Mouse (Mus musculus): Measurements from ENCODE around the gene Rplp0. TPM values are rescaled to one million over a fixed set of nuclear protein-coding genes. Genes with fewer than 3 reads are reported as not detected.

Gene Rplp0
- polyA plus RNA-seq, 2 experiments = 2,068 to 3,411 TPM

- Histone ChIP-seq H3K27me3 (ENCODE audit: control insufficient read depth, insufficient read depth, low read length) (no peaks in the 10 kb centered on the region), H3K9ac (ENCODE audit: low read depth, low read length, severe bottlenecking) (no peak overlapping the region), H3K4me1 (ENCODE audit: control insufficient read depth, insufficient read depth, low read length) (no peaks in the 10 kb centered on the region), H3K9me3 (ENCODE audit: control insufficient read depth, low read length) (peaks cover 8% of the 10 kb centered on the region; the same call in 1 of the 2 replicates), H3K36me3 (ENCODE audit: control insufficient read depth, insufficient read depth, low read length) (peaks cover 96% of the 10 kb centered on the region), H3K27ac (replicated peaks; ENCODE audit: low read depth, low read length) (no peak overlapping the region), H3K4me2 (replicated peaks; ENCODE audit: low read depth, low read length, severe bottlenecking) (no peak overlapping the region), H3K4me3 (replicated peaks; ENCODE audit: low read length) (no peak overlapping the region)
- TF ChIP-seq POLR2A (IDR thresholded peaks at IDR 0.05; ENCODE audit: borderline replicate concordance, extremely low read depth, insufficient read depth, insufficient read length) = no peak
- ATAC-seq (ENCODE audit: low FRiP score, low read depth) (no peak), DNase-seq (ENCODE audit: low spot score) (no peak)
- WGBS = 96% methylated on average over 14 of the region's 14 CpGs
These were observed 19.7 kb downstream of the Rplp0 start for GRCm38 (mm10) chr5:115578922-115579321.

- Histone ChIP-seq H3K9ac (ENCODE audit: low read depth, low read length, severe bottlenecking) (no peak overlapping the region), H3K4me1 (ENCODE audit: control insufficient read depth, insufficient read depth, low read length) (no peaks in the 10 kb centered on the region), H3K4me3 (replicated peaks; ENCODE audit: low read length) (no peak overlapping the region), H3K36me3 (ENCODE audit: control insufficient read depth, insufficient read depth, low read length) (peaks cover 96% of the 10 kb centered on the region), H3K9me3 (ENCODE audit: control insufficient read depth, low read length) (peaks cover 8% of the 10 kb centered on the region; the same call in 1 of the 2 replicates), H3K4me2 (replicated peaks; ENCODE audit: low read depth, low read length, severe bottlenecking) (no peak overlapping the region), H3K27me3 (ENCODE audit: control insufficient read depth, insufficient read depth, low read length) (no peaks in the 10 kb centered on the region), H3K27ac (replicated peaks; ENCODE audit: low read depth, low read length) (no peak overlapping the region)
- 87% methylated on average over 5 of the region's 5 CpGs for WGBS
- no peak for DNase-seq (ENCODE audit: low spot score)
- no peak for ATAC-seq (ENCODE audit: low FRiP score, low read depth)
- TF ChIP-seq POLR2A (IDR thresholded peaks at IDR 0.05; ENCODE audit: borderline replicate concordance, extremely low read depth, insufficient read depth, insufficient read length) = no peak
These were observed 20.1 kb downstream of the Rplp0 start for GRCm38 (mm10) chr5:115579363-115579762.

GRCm38 (mm10) chr5:115580229-115581001 lies 21.1 kb downstream of the Rplp0 start:
- Histone ChIP-seq H3K27ac (replicated peaks; ENCODE audit: low read depth, low read length) (no peak overlapping the region), H3K27me3 (ENCODE audit: control insufficient read depth, insufficient read depth, low read length) (no peaks in the 10 kb centered on the region), H3K4me2 (replicated peaks; ENCODE audit: low read depth, low read length, severe bottlenecking) (no peak overlapping the region), H3K4me1 (ENCODE audit: control insufficient read depth, insufficient read depth, low read length) (no peaks in the 10 kb centered on the region), H3K9ac (ENCODE audit: low read depth, low read length, severe bottlenecking) (no peak overlapping the region), H3K36me3 (ENCODE audit: control insufficient read depth, insufficient read depth, low read length) (peaks cover 96% of the 10 kb centered on the region), H3K9me3 (ENCODE audit: control insufficient read depth, low read length) (peaks cover 8% of the 10 kb centered on the region; the same call in 1 of the 2 replicates), H3K4me3 (replicated peaks; ENCODE audit: low read length) (no peak overlapping the region)
- no peak for TF ChIP-seq POLR2A (IDR thresholded peaks at IDR 0.05; ENCODE audit: borderline replicate concordance, extremely low read depth, insufficient read depth, insufficient read length)
- WGBS = 88% methylated on average over 14 of the region's 14 CpGs
- ATAC-seq (ENCODE audit: low FRiP score, low read depth) = no peak
- no peak for DNase-seq (ENCODE audit: low spot score)

GRCm38 (mm10) chr5:115581662-115582061 lies 22.4 kb downstream of the Rplp0 start:
- ATAC-seq (ENCODE audit: low FRiP score, low read depth) (no peak), DNase-seq (ENCODE audit: low spot score) (no peak)
- Histone ChIP-seq H3K27ac (replicated peaks; ENCODE audit: low read depth, low read length) (no peak overlapping the region), H3K36me3 (ENCODE audit: control insufficient read depth, insufficient read depth, low read length) (peaks cover 97% of the 10 kb centered on the region), H3K9ac (ENCODE audit: low read depth, low read length, severe bottlenecking) (no peak overlapping the region), H3K27me3 (ENCODE audit: control insufficient read depth, insufficient read depth, low read length) (no peaks in the 10 kb centered on the region), H3K9me3 (ENCODE audit: control insufficient read depth, low read length) (peaks cover 8% of the 10 kb centered on the region; the same call in 1 of the 2 replicates), H3K4me2 (replicated peaks; ENCODE audit: low read depth, low read length, severe bottlenecking) (no peak overlapping the region), H3K4me3 (replicated peaks; ENCODE audit: low read length) (no peak overlapping the region), H3K4me1 (ENCODE audit: control insufficient read depth, insufficient read depth, low read length) (no peaks in the 10 kb centered on the region)
- TF ChIP-seq POLR2A (IDR thresholded peaks at IDR 0.05; ENCODE audit: borderline replicate concordance, extremely low read depth, insufficient read depth, insufficient read length) = no peak
- 94% methylated on average over 9 of the region's 9 CpGs for WGBS

- 92% methylated on average over 12 of the region's 12 CpGs for WGBS
- no peak for ATAC-seq (ENCODE audit: low FRiP score, low read depth)
- no peaks in the 10 kb centered on the region for H3K4me1 ChIP-seq (ENCODE audit: control insufficient read depth, insufficient read depth, low read length)
- no peak for DNase-seq (ENCODE audit: low spot score)
- H3K4me2 ChIP-seq (replicated peaks; ENCODE audit: low read depth, low read length, severe bottlenecking) = no peak overlapping the region
- no peak overlapping the region for H3K27ac ChIP-seq (replicated peaks; ENCODE audit: low read depth, low read length)
- H3K36me3 ChIP-seq (ENCODE audit: control insufficient read depth, insufficient read depth, low read length) = peaks cover 97% of the 10 kb centered on the region
- no peaks in the 10 kb centered on the region for H3K27me3 ChIP-seq (ENCODE audit: control insufficient read depth, insufficient read depth, low read length)
- H3K4me3 ChIP-seq (replicated peaks; ENCODE audit: low read length) = no peak overlapping the region
- H3K9me3 ChIP-seq (ENCODE audit: control insufficient read depth, low read length) = peaks cover 8% of the 10 kb centered on the region; the same call in 1 of the 2 replicates
- no peak overlapping the region for H3K9ac ChIP-seq (ENCODE audit: low read depth, low read length, severe bottlenecking)
- no peak for TF ChIP-seq POLR2A (IDR thresholded peaks at IDR 0.05; ENCODE audit: borderline replicate concordance, extremely low read depth, insufficient read depth, insufficient read length)
These were observed 26.3 kb downstream of the Rplp0 start for GRCm38 (mm10) chr5:115585616-115586015.

Data from limb, embryonic 14.5 days (tissue).